Comparison of ENCODE assay signal across 13 mouse cellular contexts in the genomic region with DNA sequence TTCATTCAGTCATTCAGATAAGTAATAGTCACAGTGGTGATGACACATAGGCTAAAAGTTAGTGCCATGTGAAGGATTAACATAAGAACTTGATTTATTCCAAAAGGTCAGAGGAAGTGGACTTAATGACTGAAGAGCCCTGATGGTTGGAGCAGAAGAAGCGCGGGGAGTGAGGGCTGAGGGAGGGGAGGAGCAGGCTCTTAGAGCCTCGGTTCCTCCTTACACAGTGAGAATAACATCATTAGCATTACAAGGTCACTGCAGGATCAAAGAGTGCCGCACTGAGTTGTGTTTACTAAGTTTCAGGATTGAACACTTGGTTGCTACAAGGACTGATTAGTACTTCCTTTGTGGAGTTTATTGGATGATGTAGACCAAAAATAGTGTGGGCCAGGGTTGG. TPM values are rescaled to one million over a fixed set of nuclear protein-coding genes. Genes with fewer than 3 reads are reported as not detected.
"Had no signal": no experiment of that assay in that cellular context is flagged by ENCODE, and none has a peak within 500 bp of the region (broad histone marks: within the 10 kb centered on the region; RNA-seq: fewer than 3 reads in every experiment).

No protein-coding gene starts in this region.

- H3K4me2 ChIP-seq: limb, embryonic 13.5 days; midbrain, embryonic 13.5 days; stomach, embryonic 15.5 days had no signal

- H3K9me3 ChIP-seq: limb, embryonic 13.5 days; midbrain, embryonic 13.5 days; stomach, embryonic 15.5 days had no signal

- H3K4me3 ChIP-seq: limb, embryonic 13.5 days; midbrain, embryonic 13.5 days; stomach, embryonic 15.5 days had no signal

- H3K27me3 ChIP-seq: limb, embryonic 13.5 days; midbrain, embryonic 13.5 days; stomach, embryonic 15.5 days had no signal

- ATAC-seq: midbrain, embryonic 13.5 days had no signal

- H3K27ac ChIP-seq: limb, embryonic 13.5 days; liver, embryonic 14.5 days; midbrain, embryonic 13.5 days; stomach, embryonic 15.5 days had no signal

- H3K36me3 ChIP-seq: limb, embryonic 13.5 days; midbrain, embryonic 13.5 days; stomach, embryonic 15.5 days had no signal

- DNase-seq: kidney, adult 8-10 months; left cerebral cortex, postnatal 4 days; lung, adult 18-20 months; lung, postnatal 36 days; right cerebral cortex, postnatal 14 days; thymus, adult 2 months; thymus, postnatal 25 days had no signal

- H3K4me1 ChIP-seq: limb, embryonic 13.5 days; midbrain, embryonic 13.5 days; stomach, embryonic 15.5 days had no signal

- H3K9ac ChIP-seq: limb, embryonic 13.5 days; liver, embryonic 14.5 days; midbrain, embryonic 13.5 days; stomach, embryonic 15.5 days had no signal

RNA-seq across cellular contexts. Expression of gene Ccdc170, which starts 10.6 kb away (rescaled TPM):
- total RNA-seq: liver, adult 2 months had no signal
- polyA plus RNA-seq: liver, adult 2 months; liver, embryonic 14.5 days; spleen, adult 2 months had no signal
